Mouse (Mus musculus) liver, embryonic 12.5 days (tissue): ENCODE data around the gene Cstf3. TPM values are rescaled to one million over a fixed set of nuclear protein-coding genes. Genes with fewer than 3 reads are reported as not detected.

Experiments used
- ATAC-seq: fragments of 200-750 bp; cut with Nextera tagmentation; 2 replicates; pipeline ENCODE4 v1.8.0; 2017; ENCODE audit warnings: moderate number of reproducible peaks, mild to moderate bottlenecking, moderate library complexity
- H3K27ac ChIP-seq: fragments of 300-500 bp; sonication (generic); 2 replicates; pipeline ENCODE4 v1.5.1; 2016; ENCODE audit warnings: mild to moderate bottlenecking
- H3K27me3 ChIP-seq: fragments of 300-500 bp; sonication (generic); replicated peaks from 2 replicates; pipeline ENCODE4 v1.6.1; 2016; ENCODE audit warnings: mild to moderate bottlenecking, moderate library complexity
- H3K36me3 ChIP-seq: fragments of 300-500 bp; sonication (generic); 2 replicates; pipeline ENCODE4 v1.6.1; 2016; ENCODE audit warnings: mild to moderate bottlenecking, moderate library complexity
- H3K4me1 ChIP-seq: fragments of 300-500 bp; sonication (generic); 2 replicates; pipeline ENCODE4 v1.6.1; 2016
- H3K4me2 ChIP-seq: fragments of 300-500 bp; sonication (generic); 2 replicates; pipeline ENCODE4 v1.6.1; 2016; ENCODE audit warnings: mild to moderate bottlenecking, moderate library complexity
- H3K4me3 ChIP-seq: fragments of 300-500 bp; sonication (generic); 2 replicates; pipeline ENCODE4 v1.5.1; 2016; ENCODE audit warnings: mild to moderate bottlenecking, moderate library complexity
- H3K9ac ChIP-seq: fragments of 300-500 bp; sonication (generic); 2 replicates; pipeline ENCODE4 v1.6.1; 2016; ENCODE audit warnings: mild to moderate bottlenecking, moderate library complexity
- H3K9me3 ChIP-seq: fragments of 300-500 bp; sonication (generic); replicated peaks from 2 replicates; pipeline ENCODE4 v1.6.1; 2016; ENCODE audit warnings: mild to moderate bottlenecking, moderate library complexity
- WGBS: fragments of 180-500 bp; shearing (Covaris S2); methylation state at CpG from one replicate; pipeline ENCODE4 v1.1.7; 2016; ENCODE audit not compliant: insufficient replicate concordance; 5-methylcytosine and 5-hydroxymethylcytosine counted together
- polyA plus RNA-seq: library from polyadenylated mRNA; unstranded; fragments of >200 nt; fragmentation: Nextera tagmentation; extraction: Ambion mirVana; gene quantifications from 2 replicates; pipeline ENCODE4 v1.2.1, GENCODE M21; 2016

Cstf3 gene
- polyA plus RNA-seq, 1 experiment from 2014 or later: 43.2 TPM

- Histone ChIP-seq H3K27me3 (no peaks in the 10 kb centered on the region), H3K9ac (no peak overlapping the region), H3K4me3 (no peak overlapping the region), H3K27ac (no peak overlapping the region), H3K36me3 (peaks cover 20% of the 10 kb centered on the region), H3K4me1 (peaks cover 10% of the 10 kb centered on the region; the same call in 1 of the 2 replicates), H3K9me3 (no peaks in the 10 kb centered on the region), H3K4me2 (no peak overlapping the region)
- 75% methylated on average over 1 of the region's 1 CpGs for WGBS
- no peak for ATAC-seq
Measured at GRCm38 (mm10) chr2:104605560-104605959, 15.2 kb downstream of the Cstf3 start.

- no peak for ATAC-seq
- no peak overlapping the region for H3K4me3 ChIP-seq
- H3K9ac ChIP-seq: no peak overlapping the region
- no peaks in the 10 kb centered on the region for H3K9me3 ChIP-seq
- H3K36me3 ChIP-seq: peaks cover 33% of the 10 kb centered on the region
- H3K4me2 ChIP-seq: no peak overlapping the region
- H3K27me3 ChIP-seq: no peaks in the 10 kb centered on the region
- 73% methylated on average over 3 of the region's 3 CpGs for WGBS
- no peaks in the 10 kb centered on the region for H3K4me1 ChIP-seq
- no peak overlapping the region for H3K27ac ChIP-seq
Measured at GRCm38 (mm10) chr2:104614786-104615185, 24.5 kb downstream of the Cstf3 start.

- H3K4me1 ChIP-seq: no peaks in the 10 kb centered on the region
- H3K9me3 ChIP-seq: no peaks in the 10 kb centered on the region
- H3K4me2 ChIP-seq: no peak overlapping the region
- no peak for ATAC-seq
- H3K4me3 ChIP-seq: no peak overlapping the region
- H3K27me3 ChIP-seq: no peaks in the 10 kb centered on the region
- peaks cover 31% of the 10 kb centered on the region for H3K36me3 ChIP-seq
- H3K9ac ChIP-seq: no peak overlapping the region
- H3K27ac ChIP-seq: no peak overlapping the region
- WGBS: 77% methylated on average over 4 of the region's 4 CpGs
Measured at GRCm38 (mm10) chr2:104615985-104616711, 25.8 kb downstream of the Cstf3 start.

GRCm38 (mm10) chr2:104658659-104659058, 68.3 kb downstream of the Cstf3 start:
- no peak overlapping the region for H3K27ac ChIP-seq
- no peaks in the 10 kb centered on the region for H3K4me1 ChIP-seq
- peaks cover 83% of the 10 kb centered on the region for H3K36me3 ChIP-seq
- H3K9me3 ChIP-seq: no peaks in the 10 kb centered on the region
- H3K4me2 ChIP-seq: no peak overlapping the region
- H3K27me3 ChIP-seq: no peaks in the 10 kb centered on the region
- ATAC-seq: no peak
- 84% methylated on average over 1 of the region's 1 CpGs for WGBS
- H3K4me3 ChIP-seq: no peak overlapping the region
- no peak overlapping the region for H3K9ac ChIP-seq

GRCm38 (mm10) chr2:104663372-104664100, 73.2 kb downstream of the Cstf3 start:
- no peaks in the 10 kb centered on the region for H3K4me1 ChIP-seq
- 76% methylated on average over 8 of the region's 8 CpGs for WGBS
- H3K9ac ChIP-seq: no peak overlapping the region
- ATAC-seq: peak; percentile 47; the same call in 1 of the 2 replicates
- peak overlapping the region; percentile 37; the same call in 1 of the 2 replicates for H3K27ac ChIP-seq
- H3K9me3 ChIP-seq: no peaks in the 10 kb centered on the region
- H3K4me2 ChIP-seq: no peak overlapping the region
- no peak overlapping the region for H3K4me3 ChIP-seq
- peaks cover 69% of the 10 kb centered on the region for H3K36me3 ChIP-seq
- no peaks in the 10 kb centered on the region for H3K27me3 ChIP-seq

DNA sequence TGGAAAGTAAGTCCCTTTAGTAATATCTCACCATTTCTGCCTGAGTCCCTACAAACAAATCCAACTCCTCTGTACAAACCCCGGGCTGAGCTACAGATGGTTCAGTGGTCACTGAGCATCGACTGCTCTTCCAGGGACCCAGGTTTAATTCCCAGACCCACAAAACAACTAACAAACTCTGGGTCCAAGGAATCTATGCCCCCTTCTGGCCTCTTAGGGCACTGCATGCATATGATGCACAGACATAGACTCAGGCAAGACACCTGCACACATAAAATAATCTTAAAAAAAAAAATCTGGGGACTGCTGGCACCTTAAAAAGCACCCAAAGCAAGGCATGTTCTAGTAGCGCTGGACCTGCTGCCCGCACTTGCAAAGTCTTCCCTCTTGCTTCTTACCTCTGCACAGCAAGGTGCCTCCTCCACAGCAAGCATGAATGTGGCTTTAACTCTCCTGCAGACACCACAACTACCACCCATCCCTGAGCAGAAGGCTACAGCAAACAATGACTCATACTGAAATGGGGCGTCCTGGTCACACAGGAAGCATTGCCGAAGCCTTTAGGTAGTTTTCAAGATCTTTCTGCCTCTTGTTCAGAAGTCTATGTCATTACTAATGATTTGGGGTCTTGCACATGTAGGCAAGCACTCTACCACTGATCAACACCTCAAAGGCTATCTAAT, 78.9 kb downstream of the Cstf3 start:
- H3K36me3 ChIP-seq: peaks cover 21% of the 10 kb centered on the region
- H3K4me2 ChIP-seq: no peak overlapping the region
- H3K4me3 ChIP-seq: no peak overlapping the region
- H3K27me3 ChIP-seq: no peaks in the 10 kb centered on the region
- no peak for ATAC-seq
- H3K4me1 ChIP-seq: peaks cover 26% of the 10 kb centered on the region
- 69% methylated on average over 6 of the region's 6 CpGs for WGBS
- H3K27ac ChIP-seq: no peak overlapping the region
- H3K9ac ChIP-seq: no peak overlapping the region
- H3K9me3 ChIP-seq: no peaks in the 10 kb centered on the region

GRCm38 (mm10) chr2:104671724-104672123, 81.4 kb downstream of the Cstf3 start:
- H3K4me1 ChIP-seq: peaks cover 26% of the 10 kb centered on the region
- H3K9me3 ChIP-seq: no peaks in the 10 kb centered on the region
- H3K27me3 ChIP-seq: no peaks in the 10 kb centered on the region
- H3K4me3 ChIP-seq: no peak overlapping the region
- peak; percentile 70 for ATAC-seq
- no peak overlapping the region for H3K4me2 ChIP-seq
- H3K9ac ChIP-seq: no peak overlapping the region
- no peak overlapping the region for H3K27ac ChIP-seq
- no peaks in the 10 kb centered on the region for H3K36me3 ChIP-seq

DNA sequence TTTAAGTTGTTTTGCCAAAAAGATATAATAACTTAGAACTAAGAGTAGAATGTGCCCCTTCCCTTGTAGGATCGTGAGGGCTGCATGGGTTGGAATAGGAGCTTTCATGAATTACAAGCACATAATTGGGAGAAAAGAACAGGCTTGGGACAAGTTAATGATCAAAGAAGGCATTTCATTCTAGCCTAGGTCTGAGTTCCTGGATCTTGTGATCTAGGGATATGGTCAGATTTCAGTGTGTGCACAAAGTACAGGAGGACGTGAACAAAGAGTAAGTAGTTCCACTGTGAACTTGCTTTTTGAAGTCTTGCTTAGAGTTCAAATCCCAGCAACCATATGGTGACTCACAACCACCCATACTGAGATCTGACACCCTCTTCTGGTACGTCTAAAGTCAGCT, 87.0 kb downstream of the Cstf3 start:
- Histone ChIP-seq H3K27me3 (0 out of 2 replicates have a peak, but pooled peaks cover 3% of the 10 kb centered on the region), H3K4me1 (peaks cover 8% of the 10 kb centered on the region), H3K4me2 (no peak overlapping the region), H3K27ac (no peak overlapping the region), H3K9ac (no peak overlapping the region), H3K9me3 (no peaks in the 10 kb centered on the region), H3K4me3 (no peak overlapping the region), H3K36me3 (0 out of 2 replicates have a peak, but pooled peaks cover 4% of the 10 kb centered on the region)
- ATAC-seq: no peak
- WGBS: 63% methylated on average over 3 of the region's 3 CpGs

- Histone ChIP-seq H3K27ac (no peak overlapping the region), H3K4me2 (no peak overlapping the region), H3K9me3 (no peaks in the 10 kb centered on the region), H3K9ac (no peak overlapping the region), H3K4me3 (no peak overlapping the region), H3K4me1 (0 out of 2 replicates have a peak, but pooled peaks cover 3% of the 10 kb centered on the region), H3K36me3 (0 out of 2 replicates have a peak, but pooled peaks cover 4% of the 10 kb centered on the region), H3K27me3 (0 out of 2 replicates have a peak, but pooled peaks cover 3% of the 10 kb centered on the region)
- ATAC-seq: no peak
- whole genome bisulfite sequencing: 66% methylated on average over 4 of the region's 4 CpGs
Measured at GRCm38 (mm10) chr2:104684771-104685170, 94.4 kb downstream of the Cstf3 start.

GRCm38 (mm10) chr2:104685418-104685817, 95.1 kb downstream of the Cstf3 start:
- no peak overlapping the region for H3K4me2 ChIP-seq
- ATAC-seq: peak; percentile 68
- no peak overlapping the region for H3K9ac ChIP-seq
- H3K27me3 ChIP-seq: 0 out of 2 replicates have a peak, but pooled peaks cover 3% of the 10 kb centered on the region
- H3K4me1 ChIP-seq: 0 out of 2 replicates have a peak, but pooled peaks cover 3% of the 10 kb centered on the region
- 0 out of 2 replicates have a peak, but pooled peaks cover 4% of the 10 kb centered on the region for H3K36me3 ChIP-seq
- H3K4me3 ChIP-seq: no peak overlapping the region
- WGBS: 7% methylated on average over 13 of the region's 13 CpGs
- H3K9me3 ChIP-seq: no peaks in the 10 kb centered on the region
- H3K27ac ChIP-seq: no peak overlapping the region

DNA sequence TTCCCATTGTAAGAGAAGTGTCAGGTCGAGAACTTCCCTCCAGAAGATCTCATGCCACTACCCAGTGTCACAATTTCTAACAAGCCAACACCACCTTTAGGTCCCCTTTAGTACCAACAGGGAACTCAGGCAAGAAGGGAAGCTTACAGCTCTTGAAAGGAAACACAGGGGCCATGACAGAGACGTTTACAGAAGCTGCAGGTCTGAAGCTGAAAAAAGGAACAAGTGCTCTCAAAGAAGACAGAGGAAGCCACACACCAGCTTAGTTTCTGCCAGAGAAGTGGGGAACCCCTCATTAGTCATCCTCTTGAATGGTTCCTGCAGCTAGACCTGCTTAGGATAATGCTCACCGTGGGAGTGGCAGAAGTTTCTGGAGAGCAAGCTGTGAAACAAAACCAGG, 96.9 kb downstream of the Cstf3 start:
- ATAC-seq: no peak
- Histone ChIP-seq H3K4me2 (no peak overlapping the region), H3K27me3 (no peaks in the 10 kb centered on the region), H3K27ac (no peak overlapping the region), H3K36me3 (no peaks in the 10 kb centered on the region), H3K9ac (no peak overlapping the region), H3K9me3 (no peaks in the 10 kb centered on the region), H3K4me1 (0 out of 2 replicates have a peak, but pooled peaks cover 3% of the 10 kb centered on the region), H3K4me3 (no peak overlapping the region)
- 13% methylated on average over 3 of the region's 3 CpGs for WGBS

- no peak overlapping the region for H3K4me2 ChIP-seq
- H3K4me3 ChIP-seq: no peak overlapping the region
- H3K36me3 ChIP-seq: no peaks in the 10 kb centered on the region
- peak; percentile 40; the same call in 1 of the 2 replicates for ATAC-seq
- H3K27ac ChIP-seq: no peak overlapping the region
- H3K27me3 ChIP-seq: no peaks in the 10 kb centered on the region
- WGBS: 48% methylated on average over 3 of the region's 3 CpGs
- H3K9ac ChIP-seq: no peak overlapping the region
- H3K9me3 ChIP-seq: no peaks in the 10 kb centered on the region
- 0 out of 2 replicates have a peak, but pooled peaks cover 3% of the 10 kb centered on the region for H3K4me1 ChIP-seq
Measured at GRCm38 (mm10) chr2:104688321-104688720, 98.0 kb downstream of the Cstf3 start.
